Mouse (Mus musculus) MEL (cell line): Measurements from ENCODE around the gene Rapgef4.

Experiments
- CHD1 ChIP-seq: IDR thresholded peaks from 2 replicates; pipeline ENCODE4 v1.6.1; 2012; ENCODE audit warnings: low read depth, mild to moderate bottlenecking, inconsistent platforms, low read length, improper control_type of control experiment
- CTCF ChIP-seq, 3 experiments: IDR thresholded peaks in 2 of 3; conservative IDR thresholded peaks in 1 of 3; 2 replicates each; pipeline ENCODE4 v1.5.1; 2011 to 2012; ENCODE audit warnings: low read length in 3 of 3, low read depth in 2 of 3, mild to moderate bottlenecking in 2 of 3, improper control_type of control experiment in 1 of 3, inconsistent platforms in 1 of 3, mixed read lengths in 1 of 3, moderate library complexity in 1 of 3; ENCODE audit not compliant: control insufficient read depth in 1 of 3, insufficient read depth in 1 of 3, poor library complexity in 1 of 3, severe bottlenecking in 1 of 3
- E2F4 ChIP-seq: IDR thresholded peaks from 2 replicates; pipeline ENCODE4 v1.6.1; 2011; ENCODE audit warnings: low read depth, low read length, improper control_type of control experiment, borderline replicate concordance
- EP300 ChIP-seq, 2 experiments: IDR thresholded peaks; 2 replicates each; pipeline ENCODE4 v1.6.1; 2011; ENCODE audit warnings: improper control_type of control experiment in 2 of 2, low read length in 2 of 2, low read depth in 1 of 2, mild to moderate bottlenecking in 1 of 2
- GATA1 ChIP-seq: IDR thresholded peaks from 2 replicates; pipeline ENCODE4 v1.6.1; 2011; ENCODE audit warnings: low read depth, low read length, improper control_type of control experiment
- POLR2A ChIP-seq, 2 experiments: IDR thresholded peaks; 2 replicates each; pipeline ENCODE4 v1.6.1; 2011 to 2012; ENCODE audit warnings: low read length in 2 of 2, mild to moderate bottlenecking in 2 of 2, control low read depth in 1 of 2, improper control_type of control experiment in 1 of 2, low read depth in 1 of 2, moderate library complexity in 1 of 2; ENCODE audit not compliant: control insufficient read depth in 1 of 2, insufficient read depth in 1 of 2, poor library complexity in 1 of 2
- POLR2AphosphoS2 ChIP-seq: IDR thresholded peaks from 2 replicates; pipeline ENCODE4 v1.6.1; 2011; ENCODE audit warnings: low read length, improper control_type of control experiment
- SIN3A ChIP-seq: IDR thresholded peaks from 2 replicates; pipeline ENCODE4 v1.6.1; 2012; ENCODE audit warnings: low read length, improper control_type of control experiment, inconsistent platforms
- TAL1 ChIP-seq: IDR thresholded peaks from 2 replicates; pipeline ENCODE4 v1.6.1; 2012; ENCODE audit warnings: mild to moderate bottlenecking, inconsistent platforms, low read length, moderate library complexity, mixed read lengths
- ZKSCAN1 ChIP-seq: IDR thresholded peaks from 2 replicates; pipeline ENCODE4 v1.6.1; 2012; ENCODE audit warnings: low read depth, mild to moderate bottlenecking, inconsistent platforms, low read length, improper control_type of control experiment, moderate library complexity

DNA sequence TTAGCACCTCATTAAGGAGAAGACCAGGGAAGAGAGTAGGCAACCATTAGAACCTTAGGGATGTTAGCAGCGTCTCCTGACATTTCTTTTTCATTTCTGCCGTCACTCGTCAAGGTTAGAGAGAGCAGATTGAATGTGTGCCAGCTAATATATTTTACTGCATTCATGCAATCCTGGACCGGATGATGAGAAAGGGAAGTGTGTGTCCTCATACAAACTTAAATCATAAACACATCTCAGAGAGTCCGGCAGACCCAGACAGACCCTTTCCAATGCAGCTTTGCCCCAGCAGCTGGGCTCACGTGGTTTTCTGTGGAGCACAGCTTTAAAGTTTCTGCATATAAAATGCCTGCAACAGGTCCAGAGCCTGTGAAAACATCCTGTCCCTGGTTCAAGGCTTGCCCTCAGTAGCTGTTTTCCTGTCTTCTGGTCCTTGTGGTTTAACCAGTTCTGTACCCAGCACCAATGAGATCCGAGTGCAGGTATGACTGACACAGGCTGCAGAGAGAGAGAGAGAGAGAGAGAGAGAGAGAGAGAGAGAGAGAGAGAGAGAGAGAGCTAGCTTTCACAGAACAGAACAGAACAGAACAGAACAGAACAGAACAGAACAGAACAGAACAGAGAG, 163.6 kb downstream of the Rapgef4 start:
- no peak for TF ChIP-seq POLR2AphosphoS2
- TF ChIP-seq CTCF (IDR thresholded peaks at IDR 0.05 in 2 of 3, conservative IDR thresholded peaks at IDR 0.05 in 1 of 3; ENCODE audit: control insufficient read depth in 1 of 3, insufficient read depth in 1 of 3, low read depth in 2 of 3, low read length in 3 of 3, poor library complexity in 1 of 3, severe bottlenecking in 1 of 3): no peak
- TF ChIP-seq EP300 (IDR thresholded peaks at IDR 0.05; ENCODE audit: low read depth in 1 of 2, low read length in 2 of 2): no peak
- TF ChIP-seq POLR2A (IDR thresholded peaks at IDR 0.05; ENCODE audit: control insufficient read depth in 1 of 2, insufficient read depth in 1 of 2, low read depth in 1 of 2, low read length in 2 of 2, poor library complexity in 1 of 2): no peak
- TF ChIP-seq E2F4: no peak
- no peak for TF ChIP-seq CHD1
- TF ChIP-seq SIN3A: no peak
- TF ChIP-seq TAL1: no peak
- TF ChIP-seq GATA1: no peak
- no peak for TF ChIP-seq ZKSCAN1
